Mouse (Mus musculus) telencephalon, adult 2 months (tissue): ENCODE measurements around the gene Gstt2.
"Not testable (repeated sequence)": the region's sequence is repeated elsewhere in the genome, so short reads cannot be mapped to it uniquely, and the experiment has no call there.

ENCODE experiments used
- DNase-seq: peaks from one replicate; pipeline ENCODE4 v3.0.0-alpha.2; 2011; ENCODE audit warnings: low read depth, low spot score

Gene Gstt2

GRCm38 (mm10) chr10:75855416-75855981 lies 18.3 kb upstream of the Gstt2 start:
- no peak for DNase-seq

- DNase-seq: no peak
These were observed 17.6 kb upstream of the Gstt2 start for GRCm38 (mm10) chr10:75854791-75855190.

GRCm38 (mm10) chr10:75854096-75854495 lies 16.9 kb upstream of the Gstt2 start:
- no peak for DNase-seq

GRCm38 (mm10) chr10:75853452-75853851 lies 16.2 kb upstream of the Gstt2 start:
- DNase-seq: peak; percentile 56

GRCm38 (mm10) chr10:75852539-75853125 lies 15.4 kb upstream of the Gstt2 start:
- no peak for DNase-seq

GRCm38 (mm10) chr10:75851681-75852080 lies 14.5 kb upstream of the Gstt2 start:
- no peak for DNase-seq

- no peak for DNase-seq
These were observed 13.9 kb upstream of the Gstt2 start for GRCm38 (mm10) chr10:75851076-75851475.

- DNase-seq: no peak
These were observed 11.2 kb upstream of the Gstt2 start for GRCm38 (mm10) chr10:75848382-75848781.

GRCm38 (mm10) chr10:75845306-75845930 lies 8.2 kb upstream of the Gstt2 start:
- no peak for DNase-seq

- no peak for DNase-seq
These were observed 7.6 kb upstream of the Gstt2 start for GRCm38 (mm10) chr10:75844800-75845199.

GRCm38 (mm10) chr10:75843898-75844297 lies 6.7 kb upstream of the Gstt2 start:
- DNase-seq: not testable (repeated sequence)

- DNase-seq: no peak
These were observed 1.9 kb upstream of the Gstt2 start for GRCm38 (mm10) chr10:75839092-75839491.

- no peak for DNase-seq
These were observed 1.3 kb downstream of the Gstt2 start for GRCm38 (mm10) chr10:75835761-75836531.

- peak; percentile 60 for DNase-seq
These were observed 1.9 kb downstream of the Gstt2 start for GRCm38 (mm10) chr10:75835307-75835706.

- no peak for DNase-seq
These were observed 2.5 kb downstream of the Gstt2 start for GRCm38 (mm10) chr10:75834721-75835120.

- no peak for DNase-seq
These were observed 3.0 kb downstream of the Gstt2 start for GRCm38 (mm10) chr10:75834250-75834649.

GRCm38 (mm10) chr10:75833456-75834080 lies 3.7 kb downstream of the Gstt2 start:
- DNase-seq: no peak

- DNase-seq: peak; percentile 56
These were observed 4.8 kb downstream of the Gstt2 start for GRCm38 (mm10) chr10:75832272-75832895.

GRCm38 (mm10) chr10:75830275-75830670 lies 7.0 kb downstream of the Gstt2 start:
- DNase-seq: no peak

GRCm38 (mm10) chr10:75829529-75830274 lies 7.5 kb downstream of the Gstt2 start:
- DNase-seq: no peak

- DNase-seq: peak; percentile 65
These were observed 8.7 kb downstream of the Gstt2 start for GRCm38 (mm10) chr10:75828500-75828931.
